Mouse (Mus musculus) MEL-GATA-1-ER (cell line): ENCODE results near the gene Kansl1.
"Not testable (repeated sequence)": the region's sequence is repeated elsewhere in the genome, so short reads cannot be mapped to it uniquely, and the experiment has no call there.

Experiments used
- DNase-seq: peaks from one replicate; pipeline ENCODE4 v3.0.0-alpha.2; 2012; ENCODE audit warnings: low read depth; ENCODE audit errors: extremely low read depth

Kansl1 gene

GRCm38 (mm10) chr11:104468751-104469268 lies at the start of gene Kansl1:
Gene Kansl1 (minus strand): TSS chr11:104468861.
- no peak for DNase-seq

- no peak for DNase-seq
Measured at GRCm38 (mm10) chr11:104512436-104512835, 43.8 kb upstream of the Kansl1 start.

GRCm38 (mm10) chr11:104510606-104511005 lies 41.9 kb upstream of the Kansl1 start:
- DNase-seq: peak; percentile 12

GRCm38 (mm10) chr11:104508455-104508854 lies 39.8 kb upstream of the Kansl1 start:
- no peak for DNase-seq

GRCm38 (mm10) chr11:104488292-104488691 lies 19.6 kb upstream of the Kansl1 start:
- peak; percentile 9 for DNase-seq

GRCm38 (mm10) chr11:104481971-104482370 lies 13.3 kb upstream of the Kansl1 start:
- DNase-seq: no peak

- no peak for DNase-seq
Measured at GRCm38 (mm10) chr11:104479505-104479904, 10.8 kb upstream of the Kansl1 start.

GRCm38 (mm10) chr11:104469371-104469835 lies 742 bp upstream of the Kansl1 start:
- DNase-seq: peak; percentile 87

GRCm38 (mm10) chr11:104467698-104468097 lies 963 bp downstream of the Kansl1 start:
- no peak for DNase-seq

GRCm38 (mm10) chr11:104461551-104461950 lies 7.1 kb downstream of the Kansl1 start:
- DNase-seq: peak; percentile 59

GRCm38 (mm10) chr11:104459671-104460070 lies 9.0 kb downstream of the Kansl1 start:
- DNase-seq: no peak

GRCm38 (mm10) chr11:104458507-104458906 lies 10.2 kb downstream of the Kansl1 start:
- no peak for DNase-seq

- DNase-seq: no peak
Measured at GRCm38 (mm10) chr11:104452709-104453108, 16.0 kb downstream of the Kansl1 start.

- DNase-seq: no peak
Measured at GRCm38 (mm10) chr11:104451239-104451638, 17.4 kb downstream of the Kansl1 start.

GRCm38 (mm10) chr11:104448499-104448898 lies 20.2 kb downstream of the Kansl1 start:
- DNase-seq: not testable (repeated sequence)

GRCm38 (mm10) chr11:104445538-104445937 lies 23.1 kb downstream of the Kansl1 start:
- peak; percentile 71 for DNase-seq

- no peak for DNase-seq
Measured at GRCm38 (mm10) chr11:104445044-104445443, 23.6 kb downstream of the Kansl1 start.

GRCm38 (mm10) chr11:104443359-104443758 lies 25.3 kb downstream of the Kansl1 start:
- DNase-seq: no peak

- peak; percentile 82 for DNase-seq
Measured at GRCm38 (mm10) chr11:104442333-104443136, 26.1 kb downstream of the Kansl1 start.

- DNase-seq: no peak
Measured at GRCm38 (mm10) chr11:104441475-104442332, 27.0 kb downstream of the Kansl1 start.

- no peak for DNase-seq
Measured at GRCm38 (mm10) chr11:104440521-104441474, 27.9 kb downstream of the Kansl1 start.
